Mouse (Mus musculus) forebrain, embryonic 11.5 days (tissue): Measurements from ENCODE around the gene Ppm1e. TPM values are rescaled to one million over a fixed set of nuclear protein-coding genes. Genes with fewer than 3 reads are reported as not detected.

Source experiments
- ATAC-seq: fragments of 200-750 bp; cut with Nextera tagmentation; replicated peaks from 2 replicates; pipeline ENCODE4 v1.8.0; 2017; ENCODE audit warnings: moderate TSS enrichment; ENCODE audit not compliant: low FRiP score
- DNase-seq: peaks from one replicate; pipeline ENCODE4 v3.0.0-alpha.2; 2017; ENCODE audit warnings: low spot score
- H3K27ac ChIP-seq: fragments of 300-500 bp; sonication (generic); 2 replicates; pipeline ENCODE4 v1.5.1; 2014; ENCODE audit warnings: low read depth, low read length
- H3K27me3 ChIP-seq: fragments of 300-500 bp; sonication (generic); 2 replicates; pipeline ENCODE4 v1.6.1; 2014; ENCODE audit warnings: mild to moderate bottlenecking, low read length, mixed read lengths; ENCODE audit not compliant: control insufficient read depth, insufficient read depth
- H3K36me3 ChIP-seq: fragments of 300-500 bp; sonication (generic); 2 replicates; pipeline ENCODE4 v1.6.1; 2014; ENCODE audit warnings: mild to moderate bottlenecking, low read length, moderate library complexity, mixed read lengths; ENCODE audit not compliant: control insufficient read depth, insufficient read depth
- H3K4me1 ChIP-seq: fragments of 300-500 bp; sonication (generic); replicated peaks from 2 replicates; pipeline ENCODE4 v1.6.1; 2014; ENCODE audit warnings: low read length, mixed read lengths; ENCODE audit not compliant: control insufficient read depth, insufficient read depth
- H3K4me2 ChIP-seq: fragments of 300-500 bp; sonication (generic); 2 replicates; pipeline ENCODE4 v1.6.1; 2014; ENCODE audit warnings: low read depth, mild to moderate bottlenecking, low read length, moderate library complexity, mixed read lengths; ENCODE audit not compliant: severe bottlenecking
- H3K4me3 ChIP-seq: fragments of 300-500 bp; sonication (generic); 2 replicates; pipeline ENCODE4 v1.5.1; 2014; ENCODE audit warnings: low read depth, low read length
- H3K9ac ChIP-seq: fragments of 300-500 bp; sonication (generic); 2 replicates; pipeline ENCODE4 v1.6.1; 2014; ENCODE audit warnings: low read length
- H3K9me3 ChIP-seq: fragments of 300-500 bp; sonication (generic); 2 replicates; pipeline ENCODE4 v1.6.1; 2016; ENCODE audit warnings: low read length, mixed read lengths; ENCODE audit not compliant: control insufficient read depth
- WGBS: fragments of 180-500 bp; shearing (Covaris S2); extraction: QIAGEN DNeasy Blood & Tissue Kit; methylation state at CpG from one replicate; pipeline ENCODE4 v1.1.7; 2014; 5-methylcytosine and 5-hydroxymethylcytosine counted together
- polyA plus RNA-seq: library from polyadenylated mRNA; unstranded; fragments of >200 nt; fragmentation: Nextera tagmentation; extraction: Ambion mirVana; gene quantifications from 2 replicates; pipeline ENCODE4 v1.2.1, GENCODE M21; 2014

Ppm1e gene
- polyA plus RNA-seq, 1 experiment from 2014 or later, result 13.4 TPM

DNA sequence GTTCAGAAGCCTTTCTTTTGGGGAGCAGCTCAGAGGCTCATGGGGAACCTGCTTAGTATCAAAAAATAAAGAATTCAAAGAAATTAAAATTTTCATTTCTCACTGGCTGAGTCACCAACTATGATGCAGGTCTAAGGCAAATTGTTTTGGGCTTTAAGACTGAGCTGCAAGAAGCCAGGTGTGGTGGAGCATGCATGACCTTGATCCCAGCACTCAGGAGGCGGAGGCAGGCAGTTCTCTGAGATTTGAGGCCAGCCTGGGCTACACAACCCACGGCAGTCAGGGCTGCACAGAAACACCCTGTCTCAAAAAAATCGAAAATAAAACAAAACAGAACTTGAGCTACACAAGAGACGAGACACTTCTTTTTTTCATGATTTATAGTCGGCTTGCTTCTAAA, 38.8 kb downstream of the Ppm1e start:
- no peak overlapping the region for H3K9ac ChIP-seq
- H3K4me1 ChIP-seq, result no peaks in the 10 kb centered on the region
- ATAC-seq (no peak), DNase-seq (no peak)
- H3K36me3 ChIP-seq, result no peaks in the 10 kb centered on the region
- no peak overlapping the region for H3K4me2 ChIP-seq
- no peaks in the 10 kb centered on the region for H3K27me3 ChIP-seq
- H3K4me3 ChIP-seq, result no peak overlapping the region
- H3K9me3 ChIP-seq, result no peaks in the 10 kb centered on the region
- WGBS, result 79% methylated on average over 5 of the region's 5 CpGs
- no peak overlapping the region for H3K27ac ChIP-seq

- H3K36me3 ChIP-seq, result no peaks in the 10 kb centered on the region
- no peak overlapping the region for H3K9ac ChIP-seq
- no peak for ATAC-seq
- H3K27me3 ChIP-seq, result no peaks in the 10 kb centered on the region
- no peaks in the 10 kb centered on the region for H3K9me3 ChIP-seq
- H3K4me1 ChIP-seq, result no peaks in the 10 kb centered on the region
- no peak overlapping the region for H3K27ac ChIP-seq
- no peak for DNase-seq
- no peak overlapping the region for H3K4me3 ChIP-seq
- no peak overlapping the region for H3K4me2 ChIP-seq
- 92% methylated on average over 9 of the region's 9 CpGs for WGBS
Measured at GRCm38 (mm10) chr11:87318956-87319708, 39.7 kb downstream of the Ppm1e start.

- ATAC-seq (no peak), DNase-seq (no peak)
- Histone ChIP-seq H3K9ac (no peak overlapping the region), H3K27ac (no peak overlapping the region), H3K27me3 (no peaks in the 10 kb centered on the region), H3K36me3 (no peaks in the 10 kb centered on the region), H3K4me2 (no peak overlapping the region), H3K4me1 (no peaks in the 10 kb centered on the region), H3K9me3 (no peaks in the 10 kb centered on the region), H3K4me3 (no peak overlapping the region)
- WGBS, result 76% methylated on average over 3 of the region's 3 CpGs
Measured at GRCm38 (mm10) chr11:87313533-87313932, 45.3 kb downstream of the Ppm1e start.

- H3K27ac ChIP-seq, result no peak overlapping the region
- no peak overlapping the region for H3K9ac ChIP-seq
- DNase-seq, result no peak
- no peaks in the 10 kb centered on the region for H3K4me1 ChIP-seq
- WGBS, result 95% methylated on average over 2 of the region's 2 CpGs
- H3K4me2 ChIP-seq, result no peak overlapping the region
- H3K36me3 ChIP-seq, result no peaks in the 10 kb centered on the region
- no peaks in the 10 kb centered on the region for H3K27me3 ChIP-seq
- H3K9me3 ChIP-seq, result no peaks in the 10 kb centered on the region
- H3K4me3 ChIP-seq, result no peak overlapping the region
- ATAC-seq, result no peak
Measured at GRCm38 (mm10) chr11:87310309-87310708, 48.5 kb downstream of the Ppm1e start.

DNA sequence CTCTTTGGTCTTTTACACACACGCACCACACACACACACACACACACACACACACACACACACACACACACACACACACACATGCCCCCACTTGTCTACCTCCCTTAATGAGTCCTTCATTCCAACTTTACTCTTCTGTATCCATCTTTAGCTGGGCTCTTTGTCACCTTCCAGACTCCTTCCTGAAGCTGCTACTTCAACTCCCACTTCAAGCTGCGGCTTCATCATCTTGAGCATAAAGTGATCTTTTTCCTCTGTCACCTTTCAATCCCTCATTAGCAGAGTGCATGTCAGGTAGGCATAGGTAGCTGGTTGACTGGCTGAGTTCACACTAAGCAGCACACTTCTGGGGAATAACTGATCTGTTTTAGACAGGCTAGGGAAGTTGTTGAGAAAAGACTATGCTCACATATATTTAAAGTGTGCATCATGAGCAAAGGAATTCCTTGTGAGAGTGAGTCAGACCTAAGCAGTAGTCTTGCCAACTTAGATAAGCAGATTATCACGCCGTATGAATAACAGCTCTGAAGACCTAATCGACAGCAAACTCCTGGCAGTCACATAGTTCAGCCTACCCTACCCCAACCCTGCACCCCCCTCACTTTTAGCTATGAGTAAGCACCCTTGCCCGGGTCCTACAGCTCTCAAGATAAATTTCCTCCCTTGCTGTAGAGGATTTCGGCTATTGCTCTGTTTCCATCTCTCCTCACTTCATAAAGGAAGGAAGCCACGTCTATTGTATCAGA, 49.3 kb downstream of the Ppm1e start:
- Histone ChIP-seq H3K36me3 (no peaks in the 10 kb centered on the region), H3K4me3 (no peak overlapping the region), H3K27ac (no peak overlapping the region), H3K4me2 (no peak overlapping the region), H3K4me1 (no peaks in the 10 kb centered on the region), H3K27me3 (no peaks in the 10 kb centered on the region), H3K9me3 (no peaks in the 10 kb centered on the region), H3K9ac (no peak overlapping the region)
- WGBS, result 89% methylated on average over 8 of the region's 8 CpGs
- DNase-seq, result no peak
- no peak for ATAC-seq

GRCm38 (mm10) chr11:87299066-87299465, 59.8 kb downstream of the Ppm1e start:
- Histone ChIP-seq H3K4me1 (no peaks in the 10 kb centered on the region), H3K4me3 (no peak overlapping the region), H3K27me3 (no peaks in the 10 kb centered on the region), H3K4me2 (no peak overlapping the region), H3K9ac (no peak overlapping the region), H3K36me3 (no peaks in the 10 kb centered on the region), H3K9me3 (no peaks in the 10 kb centered on the region), H3K27ac (no peak overlapping the region)
- WGBS, result 81% methylated on average over 5 of the region's 5 CpGs
- DNase-seq, result no peak
- ATAC-seq, result no peak

DNA sequence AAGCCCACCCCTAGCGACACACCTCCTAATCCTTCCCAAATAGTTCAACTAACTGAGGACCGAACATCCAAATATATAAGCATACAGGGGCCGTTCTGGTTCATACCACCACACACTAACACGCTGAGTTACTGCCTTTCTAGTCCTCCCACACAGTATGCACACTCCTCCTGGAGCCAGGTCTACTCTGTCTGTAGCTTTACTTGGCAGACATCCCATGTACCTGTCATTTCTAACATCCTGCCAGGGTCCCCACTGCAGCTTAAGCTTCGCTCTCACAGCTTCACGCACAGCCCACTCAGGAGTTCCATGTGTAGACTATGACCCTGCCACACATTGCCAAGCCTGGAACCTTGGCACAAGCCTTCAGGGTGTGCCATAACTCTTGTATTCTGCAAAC, 62.4 kb downstream of the Ppm1e start:
- H3K36me3 ChIP-seq, result no peaks in the 10 kb centered on the region
- ATAC-seq (no peak), DNase-seq (no peak)
- H3K9ac ChIP-seq, result no peak overlapping the region
- no peaks in the 10 kb centered on the region for H3K4me1 ChIP-seq
- no peaks in the 10 kb centered on the region for H3K9me3 ChIP-seq
- 93% methylated on average over 6 of the region's 6 CpGs for WGBS
- H3K27ac ChIP-seq, result no peak overlapping the region
- no peaks in the 10 kb centered on the region for H3K27me3 ChIP-seq
- no peak overlapping the region for H3K4me2 ChIP-seq
- H3K4me3 ChIP-seq, result no peak overlapping the region

GRCm38 (mm10) chr11:87295636-87296035, 63.2 kb downstream of the Ppm1e start:
- Histone ChIP-seq H3K4me1 (no peaks in the 10 kb centered on the region), H3K9me3 (no peaks in the 10 kb centered on the region), H3K4me3 (no peak overlapping the region), H3K27me3 (no peaks in the 10 kb centered on the region), H3K36me3 (no peaks in the 10 kb centered on the region), H3K9ac (no peak overlapping the region), H3K27ac (no peak overlapping the region), H3K4me2 (no peak overlapping the region)
- 95% methylated on average over 2 of the region's 2 CpGs for WGBS
- DNase-seq (no peak), ATAC-seq (no peak)

- no peak for DNase-seq
Measured at GRCm38 (mm10) chr11:87289313-87289712, 69.5 kb downstream of the Ppm1e start.

More at GRCm38 (mm10) chr11:87289313-87289712, 69.5 kb downstream of the Ppm1e start:
- Histone ChIP-seq H3K4me2 (no peak overlapping the region), H3K4me1 (no peaks in the 10 kb centered on the region), H3K36me3 (no peaks in the 10 kb centered on the region), H3K27me3 (no peaks in the 10 kb centered on the region), H3K4me3 (no peak overlapping the region), H3K9me3 (no peaks in the 10 kb centered on the region), H3K9ac (no peak overlapping the region), H3K27ac (no peak overlapping the region)
- WGBS, result 94% methylated on average over 8 of the region's 8 CpGs
- ATAC-seq, result no peak
